In genomic region chr12:25332384-25333035, GRCm38 (mm10) we compare ENCODE assay signal across 17 mouse cellular contexts.
DNase-seq lines count a peak whose midpoint lies in the region; ATAC-seq and TF ChIP-seq lines count a peak whose summit lies in the region.
"Had no signal": no experiment of that assay in that cellular context is flagged by ENCODE, and none has a peak within 500 bp of the region (broad histone marks: within the 10 kb centered on the region; RNA-seq: fewer than 3 reads in every experiment).

No protein-coding gene starts in this region.

- H3K27ac ChIP-seq in cerebellum, adult 2 months (ENCODE audit: insufficient read depth, low read length): no peak overlapping the region
- no peak overlapping the region for H3K27ac ChIP-seq in neural tube, embryonic 14.5 days (ENCODE audit: low read depth, low read length)
- no peak overlapping the region for H3K27ac ChIP-seq in midbrain, embryonic 11.5 days (ENCODE audit: low read depth, low read length)
- H3K27ac ChIP-seq: forebrain, embryonic 15.5 days; gastrocnemius, adult 2 months; intestine, embryonic 15.5 days; liver, embryonic 13.5 days; neural tube, embryonic 12.5 days had no signal

- ATAC-seq in neural tube, embryonic 14.5 days (ENCODE audit: low read depth): peak; percentile 41; the same call in 1 of the 2 replicates
- peak; percentile 40; the same call in 1 of the 2 replicates for ATAC-seq in midbrain, embryonic 11.5 days (ENCODE audit: low FRiP score)
- ATAC-seq: forebrain, embryonic 15.5 days; intestine, embryonic 15.5 days had no signal

- WGBS in cerebellum, adult 2 months: 47% methylated on average over 11 of the region's 11 CpGs
- 61% methylated on average over 11 of the region's 11 CpGs for WGBS in neural tube, embryonic 14.5 days
- 81% methylated on average over 11 of the region's 11 CpGs for WGBS in midbrain, embryonic 11.5 days

- H3K9me3 ChIP-seq in neural tube, embryonic 14.5 days (ENCODE audit: control insufficient read depth, low read length): no peaks in the 10 kb centered on the region
- H3K9me3 ChIP-seq in midbrain, embryonic 11.5 days (ENCODE audit: control insufficient read depth, low read length): no peaks in the 10 kb centered on the region
- H3K9me3 ChIP-seq: forebrain, embryonic 15.5 days; intestine, embryonic 15.5 days; liver, embryonic 13.5 days; neural tube, embryonic 12.5 days had no signal

- H3K4me2 ChIP-seq in neural tube, embryonic 14.5 days (ENCODE audit: low read depth, low read length): no peak overlapping the region
- no peak overlapping the region for H3K4me2 ChIP-seq in midbrain, embryonic 11.5 days
- H3K4me2 ChIP-seq: forebrain, embryonic 15.5 days; intestine, embryonic 15.5 days; liver, embryonic 13.5 days; neural tube, embryonic 12.5 days had no signal

- H3K4me1 ChIP-seq in cerebellum, adult 2 months (ENCODE audit: control insufficient read depth, insufficient read depth, low read length): no peaks in the 10 kb centered on the region
- peaks cover 4% of the 10 kb centered on the region; the same call in 1 of the 2 replicates for H3K4me1 ChIP-seq in neural tube, embryonic 14.5 days (ENCODE audit: control insufficient read depth, insufficient read depth, low read length)
- 0 out of 2 replicates have a peak, but pooled peaks cover 2% of the 10 kb centered on the region for H3K4me1 ChIP-seq in midbrain, embryonic 11.5 days (ENCODE audit: control insufficient read depth, insufficient read depth, low read length)
- H3K4me1 ChIP-seq: intestine, embryonic 15.5 days; liver, embryonic 13.5 days; neural tube, embryonic 12.5 days had no signal

- H3K9ac ChIP-seq in neural tube, embryonic 14.5 days (replicated peaks; ENCODE audit: low read depth, low read length): no peak overlapping the region
- H3K9ac ChIP-seq in midbrain, embryonic 11.5 days (ENCODE audit: low read length): no peak overlapping the region
- H3K9ac ChIP-seq: forebrain, embryonic 15.5 days; intestine, embryonic 15.5 days; liver, embryonic 13.5 days; neural tube, embryonic 12.5 days had no signal

- TF ChIP-seq POLR2A in cerebellum, adult 2 months (IDR thresholded peaks at IDR 0.05; ENCODE audit: borderline replicate concordance, insufficient read depth, low read length): no peak

- H3K36me3 ChIP-seq in neural tube, embryonic 14.5 days (ENCODE audit: control insufficient read depth, insufficient read depth, low read length): no peaks in the 10 kb centered on the region
- H3K36me3 ChIP-seq in midbrain, embryonic 11.5 days (ENCODE audit: control insufficient read depth, insufficient read depth, low read length): no peaks in the 10 kb centered on the region
- H3K36me3 ChIP-seq: forebrain, embryonic 15.5 days; intestine, embryonic 15.5 days; liver, embryonic 13.5 days; neural tube, embryonic 12.5 days had no signal

- no peaks in the 10 kb centered on the region for H3K27me3 ChIP-seq in cerebellum, adult 2 months (ENCODE audit: control insufficient read depth, insufficient read depth, low read length)
- H3K27me3 ChIP-seq in neural tube, embryonic 14.5 days (ENCODE audit: control insufficient read depth, insufficient read depth, low read length): no peaks in the 10 kb centered on the region
- H3K27me3 ChIP-seq in midbrain, embryonic 11.5 days (ENCODE audit: control insufficient read depth, insufficient read depth, low read length): no peaks in the 10 kb centered on the region
- H3K27me3 ChIP-seq: CH12.LX; forebrain, embryonic 15.5 days; intestine, embryonic 15.5 days; liver, embryonic 13.5 days; neural tube, embryonic 12.5 days had no signal

- peak; percentile 14 to 16 for DNase-seq in cerebellum, postnatal 14 days
- DNase-seq in cerebellum, adult 2 months: no peak
- no peak for DNase-seq in neural tube, embryonic 10.5 days (ENCODE audit: extremely low spot score, low spot score)
- DNase-seq in midbrain, embryonic 11.5 days (ENCODE audit: low spot score, missing footprints): peak; percentile 78
- no peak for DNase-seq in urinary bladder, adult 2 months (ENCODE audit: low spot score)
- no peak for DNase-seq in lung, postnatal 14 days
- DNase-seq in testis, postnatal 10 days (ENCODE audit: low spot score): no peak
- DNase-seq: adrenal gland, postnatal 36 days; gastrocnemius, adult 2 months; heart, postnatal 10 days; liver, embryonic 13.5 days; thymus, postnatal 14 days had no signal

- no peak for TF ChIP-seq CTCF in cerebellum, adult 2 months (IDR thresholded peaks at IDR 0.05; ENCODE audit: borderline replicate concordance, insufficient read depth, low read depth, low read length)

- H3K4me3 ChIP-seq in cerebellum, adult 2 months (replicated peaks; ENCODE audit: insufficient read depth, low read depth, low read length): no peak overlapping the region
- no peak overlapping the region for H3K4me3 ChIP-seq in neural tube, embryonic 14.5 days (ENCODE audit: low read depth, low read length)
- no peak overlapping the region for H3K4me3 ChIP-seq in midbrain, embryonic 11.5 days (ENCODE audit: low read depth, low read length)
- H3K4me3 ChIP-seq: forebrain, embryonic 15.5 days; gastrocnemius, adult 2 months; intestine, embryonic 15.5 days; liver, embryonic 13.5 days; neural tube, embryonic 12.5 days had no signal

Comparison
In these comparisons a context has a peak if more than half of its experiments do, and no peak if none do; other contexts are left out.
1. DNase-seq: peak in cerebellum, postnatal 14 days (2 of 2) and midbrain, embryonic 11.5 days (single experiment); none in cerebellum, adult 2 months (0 of 2), neural tube, embryonic 10.5 days (single experiment), urinary bladder, adult 2 months (single experiment), lung, postnatal 14 days (single experiment) and testis, postnatal 10 days (single experiment).